Mouse (Mus musculus) Patski (cell line): ENCODE results near the gene Cnn2. TPM values are rescaled to one million over a fixed set of nuclear protein-coding genes. Genes with fewer than 3 reads are reported as not detected.
"Not testable (repeated sequence)": the region's sequence is repeated elsewhere in the genome, so short reads cannot be mapped to it uniquely, and the experiment has no call there.

Experiments used
- ATAC-seq: fragments of 100-300 bp; one replicate; pipeline ENCODE4 v1.8.0; 2021
- CTCF ChIA-PET: fragments of 350-600 bp; sonication (Branson Sonifier 250); formaldehyde crosslinking; loops from one replicate; lab custom pipeline; 2022; ENCODE audit warnings: inconsistent platforms; lab: Charles Lee
- POLR2A ChIA-PET: fragments of 350-600 bp; sonication (Branson Sonifier 250); formaldehyde crosslinking; loops from one replicate; lab custom pipeline; 2022; ENCODE audit warnings: antibody characterized with exemption, inconsistent platforms; lab: Charles Lee
- DNase-seq: peaks from one replicate; pipeline ENCODE4 v3.0.0-alpha.2; 2011; ENCODE audit warnings: low read depth, low spot score
- H3K27me3 ChIP-seq: fragments of 371-371 bp; one replicate; pipeline ENCODE4 v1.5.1; 2021
- CTCF ChIP-seq: fragments of 100-300 bp; IDR thresholded peaks from one replicate; pipeline ENCODE4 v1.5.1; 2021
- in situ Hi-C: fragments of 300-500 bp; cut with MboI; formaldehyde crosslinking; loops from 3 replicates; pipeline ENCODE4 v1.11.1; 2018; ENCODE audit warnings: low pct_unique_long_range_greater_than_20kb, mixed read lengths
- polyA plus RNA-seq: library from polyadenylated mRNA; unstranded; gene quantifications from one replicate; pipeline ENCODE4 v1.2.3, GENCODE M21; 2021

Gene Cnn2
- polyA plus RNA-seq, 1 experiment from 2014 or later = 393 TPM

GRCm38 (mm10) chr10:80044087-80044486, 55.7 kb downstream of the Cnn2 start:
- CTCF ChIA-PET = interaction anchor here (1.3 to 1.5 kb wide), 3 partner anchors 9 to 62 kb away, joined by 3 to 4 read pairs (median 3); partner anchors contain the start of gene Sbno2
- no peak for TF ChIP-seq CTCF
- ATAC-seq (no peak), DNase-seq (no peak)
- POLR2A ChIA-PET = interaction anchor here (0.6 to 1.3 kb wide), 3 partner anchors 11 to 122 kb away, joined by 3 to 5 read pairs (median 3); partner anchors contain the start of gene Cirbp
- in situ Hi-C loops = no loop called here
- H3K27me3 ChIP-seq = no peaks in the 10 kb centered on the region

- in situ Hi-C loops, ATAC-seq, H3K27me3 ChIP-seq, DNase-seq: not testable (repeated sequence)
- ChIA-PET POLR2A (interaction anchor here (1.1 to 1.9 kb wide), 2 partner anchors 11 to 120 kb away, joined by 3 to 4 read pairs; partner anchors contain the start of gene Cirbp), CTCF (interaction anchor here (1.2 to 1.3 kb wide), 2 partner anchors 60 to 86 kb away, joined by 3 read pairs; partner anchors contain the start of gene Sbno2)
Observed at GRCm38 (mm10) chr10:80045364-80045763, 57.0 kb downstream of the Cnn2 start.

Other genes starting within 250 kb of the Cnn2 start
- 44.6 TPM for gene Polrmt, start 242.0 kb upstream of the Cnn2 start, polyA plus RNA-seq
- 0.63 TPM for gene Fgf22, start 233.5 kb upstream of the Cnn2 start, polyA plus RNA-seq
- 58.5 TPM for gene Rnf126, start 221.6 kb upstream of the Cnn2 start, polyA plus RNA-seq
- 2.3 TPM for gene Fstl3, start 211.3 kb upstream of the Cnn2 start, polyA plus RNA-seq
- gene Prss57, start 197.6 kb upstream of the Cnn2 start, polyA plus RNA-seq = not detected
- gene Palm, start 195.0 kb upstream of the Cnn2 start, polyA plus RNA-seq = 141 TPM
- gene Misp, start 167.6 kb upstream of the Cnn2 start, polyA plus RNA-seq = 0.17 TPM
- gene Ptbp1, start 134.2 kb upstream of the Cnn2 start, polyA plus RNA-seq = 349 TPM
- 7.5 TPM for gene Prtn3, start 114.1 kb upstream of the Cnn2 start, polyA plus RNA-seq
- gene Plppr3, start 114.0 kb upstream of the Cnn2 start, polyA plus RNA-seq = 34.6 TPM
- not detected for gene Elane, start 102.3 kb upstream of the Cnn2 start, polyA plus RNA-seq
- not detected for gene Cfd, start 97.7 kb upstream of the Cnn2 start, polyA plus RNA-seq
- 27.1 TPM for gene Med16, start 79.7 kb upstream of the Cnn2 start, polyA plus RNA-seq
- not detected for gene Gm26602, start 77.7 kb upstream of the Cnn2 start, polyA plus RNA-seq
- 2.1 TPM for gene Kiss1r, start 71.6 kb upstream of the Cnn2 start, polyA plus RNA-seq
- 101 TPM for gene R3hdm4, start 67.4 kb upstream of the Cnn2 start, polyA plus RNA-seq
- gene Arid3a, start 61.5 kb upstream of the Cnn2 start, polyA plus RNA-seq = 5.9 TPM
- gene Wdr18, start 28.4 kb upstream of the Cnn2 start, polyA plus RNA-seq = 45.4 TPM
- gene Grin3b, start 17.9 kb upstream of the Cnn2 start, polyA plus RNA-seq = 0.54 TPM
- 145 TPM for gene Tmem259, start 4.3 kb upstream of the Cnn2 start, polyA plus RNA-seq
- gene Abca7, start 7.9 kb downstream of the Cnn2 start, polyA plus RNA-seq = 19.9 TPM
- gene Arhgap45, start 28.1 kb downstream of the Cnn2 start, polyA plus RNA-seq = 0.85 TPM
- gene Polr2e, start 51.2 kb downstream of the Cnn2 start, polyA plus RNA-seq = 146 TPM
- gene Gpx4, start 58.6 kb downstream of the Cnn2 start, polyA plus RNA-seq = 916 TPM
- 181 TPM for gene Sbno2, start 117.0 kb downstream of the Cnn2 start, polyA plus RNA-seq
- 140 TPM for gene Stk11, start 127.2 kb downstream of the Cnn2 start, polyA plus RNA-seq
- 475 TPM for gene Atp5d, start 150.0 kb downstream of the Cnn2 start, polyA plus RNA-seq
- 30.0 TPM for gene Cbarp, start 152.3 kb downstream of the Cnn2 start, polyA plus RNA-seq
- gene Midn, start 159.7 kb downstream of the Cnn2 start, polyA plus RNA-seq = 116 TPM
- gene Cirbp, start 177.4 kb downstream of the Cnn2 start, polyA plus RNA-seq = 62.1 TPM
- gene 1600002K03Rik, start 184.4 kb downstream of the Cnn2 start, polyA plus RNA-seq = 7.9 TPM
- gene Efna2, start 190.9 kb downstream of the Cnn2 start, polyA plus RNA-seq = 1.1 TPM
- gene Mum1, start 237.8 kb downstream of the Cnn2 start, polyA plus RNA-seq = 41.4 TPM